Mouse (Mus musculus) c-Kit-positive CD71-positive TER-119-negative erythroid progenitor cells, embryonic 14.5 days (primary cell): ENCODE data around the gene Nckap5l.
A peak's percentile ranks its signal among the peaks of the same experiment; 100 is the strongest.

Experiments
- DNase-seq: peaks from one replicate; pipeline ENCODE4 v3.0.0-alpha.2; 2013; ENCODE audit warnings: low read depth

Gene Nckap5l

DNA sequence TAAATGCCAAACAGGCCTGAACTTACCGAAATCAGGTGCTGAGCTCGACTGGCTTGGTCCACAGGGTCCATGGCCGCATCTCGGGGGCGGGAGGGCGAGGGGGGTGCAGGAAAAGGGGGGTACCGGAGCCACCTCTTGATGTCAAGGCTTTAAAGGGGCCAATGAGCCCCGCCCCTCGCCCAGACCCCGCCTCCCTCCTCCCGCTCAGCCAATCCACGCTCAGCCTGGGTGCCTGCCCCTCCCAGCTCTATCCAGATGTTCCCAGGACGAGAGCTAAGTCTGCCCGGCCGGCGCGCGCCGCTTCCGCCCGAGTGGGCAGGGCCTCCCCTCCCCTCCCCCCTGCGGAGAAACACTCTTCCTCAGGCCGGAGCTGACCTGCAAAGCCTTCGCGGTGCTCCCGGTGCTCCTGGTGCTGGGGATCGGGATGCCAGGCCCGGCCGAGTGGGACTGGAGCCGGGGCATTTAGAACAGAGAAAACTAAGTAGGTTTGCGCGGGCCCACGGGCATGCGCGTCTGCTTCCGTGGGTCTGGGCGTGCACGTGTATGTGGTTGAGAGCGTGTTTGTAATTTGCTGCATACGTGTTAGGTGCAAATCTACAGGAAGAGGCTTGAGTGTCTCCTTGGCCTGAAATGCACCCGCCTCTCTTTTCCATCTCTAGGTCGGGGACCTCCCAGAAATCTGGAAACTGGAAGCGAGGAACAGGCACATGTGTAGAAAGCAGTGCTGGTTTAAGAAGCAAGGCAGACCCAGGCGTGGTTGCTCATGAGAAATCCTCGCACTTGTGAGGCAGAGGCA, at the start of gene Nckap5l:
Nckap5l (minus strand) TSS at position 143 of the 796 bp plus-strand sequence.
- DNase-seq: peak; percentile 80

- DNase-seq: no peak
Measured at GRCm38 (mm10) chr15:99505324-99506095, 48.0 kb upstream of the Nckap5l start.

- no peak for DNase-seq
Measured at GRCm38 (mm10) chr15:99503256-99503655, 45.7 kb upstream of the Nckap5l start.

DNA sequence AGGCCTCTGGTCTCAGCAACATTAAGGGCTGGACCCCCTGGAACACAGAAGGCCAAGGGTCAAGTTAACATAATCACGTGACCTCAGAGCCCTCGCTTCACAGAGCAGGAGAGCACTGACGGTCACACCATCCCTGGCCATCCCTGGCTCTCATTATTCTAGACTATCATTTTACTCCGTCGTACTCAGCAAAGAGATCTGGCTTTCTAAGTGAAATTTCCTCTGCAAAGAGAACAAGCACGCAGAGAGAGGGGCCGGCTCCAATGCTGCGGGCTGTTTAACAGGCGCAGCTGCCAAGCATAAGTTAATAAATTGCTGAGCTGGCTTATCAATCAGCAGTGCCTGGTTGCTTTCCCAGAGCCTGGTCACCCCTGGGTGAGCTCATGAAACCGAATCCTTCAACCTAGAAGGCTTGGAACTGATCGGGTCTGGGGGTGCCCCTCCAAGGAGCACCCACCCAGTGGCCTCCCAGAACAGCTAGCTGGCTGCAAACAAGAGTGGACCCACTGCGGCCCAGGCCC, 44.8 kb upstream of the Nckap5l start:
- no peak for DNase-seq

DNA sequence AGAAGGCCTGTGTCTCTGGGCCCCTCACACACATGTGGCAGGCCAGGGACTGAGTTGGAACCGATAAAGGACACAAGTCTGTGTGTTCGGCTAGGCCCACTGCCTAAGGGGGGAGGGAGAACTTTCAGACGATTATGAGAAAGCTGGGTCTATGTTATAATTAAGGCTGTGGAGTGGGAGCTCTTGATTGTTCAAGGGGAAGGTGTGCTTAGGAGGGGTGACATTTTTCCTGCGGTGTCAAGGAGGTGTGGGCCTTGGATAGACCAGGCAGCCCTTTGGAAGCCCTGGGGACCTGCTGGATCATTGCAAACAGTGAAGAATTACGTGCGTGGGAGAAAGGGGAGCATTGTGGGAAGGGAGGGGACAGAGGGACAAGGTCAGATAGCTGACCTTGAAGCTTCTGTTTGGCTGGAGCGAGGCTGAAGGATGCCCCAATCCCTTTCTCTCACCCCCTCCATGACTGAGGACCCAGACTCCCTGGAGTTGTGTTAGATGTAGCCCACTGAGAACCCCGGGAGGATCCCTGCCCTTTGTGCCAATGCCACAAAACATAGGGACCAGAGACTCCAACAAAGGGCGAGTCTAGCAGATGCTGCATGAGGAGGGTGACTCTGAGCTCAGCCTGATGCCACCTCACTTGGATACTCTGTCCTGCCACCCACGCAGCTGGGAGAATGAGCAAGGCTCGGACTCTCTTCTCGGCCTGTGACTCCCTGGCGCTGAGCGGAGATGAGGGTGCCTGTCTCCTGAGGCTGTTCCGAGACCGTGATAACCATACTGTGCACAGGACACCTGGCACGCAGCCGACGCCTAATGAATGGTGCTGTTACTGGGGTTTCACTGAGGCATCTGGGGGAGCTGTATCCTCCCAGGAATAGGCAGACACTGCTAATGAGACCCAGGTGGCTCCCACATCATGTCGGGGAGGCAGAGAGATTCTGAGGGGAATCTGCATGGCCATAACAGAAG, 44.0 kb upstream of the Nckap5l start:
- DNase-seq: no peak

GRCm38 (mm10) chr15:99500320-99500719, 42.8 kb upstream of the Nckap5l start:
- no peak for DNase-seq

GRCm38 (mm10) chr15:99499726-99500125, 42.2 kb upstream of the Nckap5l start:
- DNase-seq: no peak

- DNase-seq: no peak
Measured at GRCm38 (mm10) chr15:99498781-99499180, 41.2 kb upstream of the Nckap5l start.

GRCm38 (mm10) chr15:99498356-99498755, 40.8 kb upstream of the Nckap5l start:
- no peak for DNase-seq

DNA sequence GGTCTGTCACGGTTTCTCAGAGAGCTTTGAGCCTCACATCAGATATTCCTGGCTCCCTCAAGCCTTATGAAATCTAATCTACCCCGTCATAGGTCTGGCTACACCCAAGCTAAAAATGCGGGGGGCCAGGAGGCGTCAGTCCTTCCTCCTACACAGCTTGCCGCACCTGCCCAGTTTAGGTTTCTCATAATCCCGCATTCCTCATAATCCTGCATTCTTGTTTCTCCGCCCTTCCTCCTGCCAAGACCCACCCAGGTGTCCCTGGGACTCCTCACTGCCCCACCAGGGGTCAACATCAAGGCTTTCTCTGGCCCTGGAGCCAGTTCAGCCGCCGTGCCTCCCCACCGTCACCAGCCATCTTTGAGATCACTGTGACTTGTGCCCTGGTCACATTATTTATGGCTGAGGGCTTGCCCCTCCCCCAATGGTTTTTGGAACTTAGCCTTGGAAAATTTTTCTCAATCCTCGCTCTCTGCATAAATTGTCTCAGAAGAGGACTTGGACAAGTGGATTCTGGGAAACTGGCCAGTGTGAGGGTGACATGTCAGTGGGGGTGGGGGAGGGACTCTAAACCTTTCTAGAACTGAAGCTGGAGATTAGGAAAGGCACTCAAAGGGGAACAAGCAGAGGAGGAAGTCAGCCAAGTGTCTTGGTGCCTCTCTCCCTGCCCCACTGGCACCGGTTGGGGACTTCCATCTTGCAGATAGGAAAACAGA, 40.1 kb upstream of the Nckap5l start:
- no peak for DNase-seq

GRCm38 (mm10) chr15:99497061-99497460, 39.5 kb upstream of the Nckap5l start:
- DNase-seq: peak; percentile 23

GRCm38 (mm10) chr15:99484745-99485144, 27.2 kb upstream of the Nckap5l start:
- DNase-seq: no peak

DNA sequence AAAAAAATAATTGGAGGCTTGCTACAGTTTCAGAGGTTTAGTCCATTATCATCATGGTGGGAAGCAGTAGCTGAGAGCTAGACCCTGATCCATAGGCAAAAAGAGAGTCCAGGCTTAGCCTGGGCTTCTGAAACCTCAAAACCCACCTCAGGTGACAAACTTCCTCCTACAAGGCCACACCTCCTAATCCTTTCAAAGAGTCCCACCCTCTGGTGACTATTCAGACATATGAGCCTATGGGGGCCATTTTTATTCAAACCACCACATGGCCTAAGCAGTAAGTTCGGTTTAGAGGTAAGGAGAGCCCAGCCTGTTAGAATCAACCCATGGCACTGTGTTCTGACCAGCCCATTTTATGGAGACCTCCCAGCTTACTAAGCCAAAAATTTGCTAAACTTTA, 18.3 kb upstream of the Nckap5l start:
- no peak for DNase-seq

- peak; percentile 67 for DNase-seq
Measured at GRCm38 (mm10) chr15:99474576-99474926, 17.0 kb upstream of the Nckap5l start, which contains the start of gene Bcdin3d. TSS of gene Bcdin3d (minus strand) at chr15:99474730.

- no peak for DNase-seq
Measured at GRCm38 (mm10) chr15:99473801-99474575, 16.4 kb upstream of the Nckap5l start.

GRCm38 (mm10) chr15:99472972-99473371, 15.4 kb upstream of the Nckap5l start:
- DNase-seq: no peak

GRCm38 (mm10) chr15:99471677-99472063, 14.1 kb upstream of the Nckap5l start:
- no peak for DNase-seq

DNA sequence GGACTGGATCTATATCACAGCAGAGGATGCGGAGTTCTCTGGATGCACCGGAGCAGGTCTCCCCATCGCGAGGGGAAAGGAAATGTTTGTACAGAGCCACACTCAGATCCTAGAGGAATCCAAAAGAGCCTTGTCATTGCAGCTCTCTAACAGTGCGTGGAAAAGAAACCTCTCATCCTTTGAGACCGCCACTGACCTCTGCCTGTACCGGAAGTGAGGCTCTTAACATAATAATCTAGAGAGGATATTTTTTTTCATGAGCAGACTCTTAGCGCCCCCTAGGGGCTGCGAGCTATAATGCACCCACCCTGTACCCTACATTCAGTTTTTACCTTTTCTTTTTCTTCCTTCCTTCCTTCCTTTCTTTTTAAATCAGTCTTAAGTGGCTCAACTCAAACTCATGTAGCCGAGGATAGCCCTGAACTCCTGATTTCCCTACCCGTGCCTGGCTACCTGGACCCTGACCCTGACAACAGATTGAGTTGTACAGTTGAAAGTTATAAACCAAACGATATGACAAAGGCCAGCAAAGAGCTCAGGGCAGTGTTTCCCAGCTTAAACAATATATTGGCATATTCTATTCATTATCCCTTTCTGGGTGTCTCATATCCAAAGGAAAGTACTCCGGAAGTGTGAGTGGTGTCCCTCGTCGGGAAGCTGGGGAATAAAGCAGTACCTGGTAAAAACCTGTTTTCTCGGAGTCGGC, 13.6 kb upstream of the Nckap5l start:
- DNase-seq: no peak

DNA sequence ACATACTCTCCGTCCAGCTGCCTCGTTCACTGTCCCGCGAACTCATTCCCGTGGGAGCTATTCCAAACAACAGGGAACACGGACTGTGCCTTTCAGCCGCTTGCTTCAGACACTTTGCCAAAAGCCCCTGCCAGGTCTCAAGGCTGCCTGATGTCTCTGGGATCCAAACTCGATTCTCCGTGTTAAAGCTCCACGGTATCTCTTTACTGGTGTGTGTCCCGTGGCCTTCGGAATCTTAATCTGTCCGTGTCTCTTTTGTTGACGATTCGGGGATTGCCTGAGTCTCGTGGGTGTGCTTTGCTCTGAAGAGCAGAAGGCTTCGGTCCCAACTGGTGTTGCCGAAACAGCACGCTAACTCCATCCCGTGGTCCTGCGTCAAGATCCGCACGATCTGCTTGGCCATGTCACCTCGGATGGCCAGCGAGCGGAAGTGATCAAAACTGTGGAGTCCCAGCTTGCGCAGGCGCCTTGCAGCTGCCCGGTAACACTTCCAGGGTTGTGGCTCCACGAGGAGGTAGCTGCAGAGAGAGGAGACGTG, 12.7 kb upstream of the Nckap5l start:
- no peak for DNase-seq

- no peak for DNase-seq
Measured at GRCm38 (mm10) chr15:99469736-99470135, 12.2 kb upstream of the Nckap5l start.
